Mouse (Mus musculus): Measurements from ENCODE around the gene Cpa4. TPM values are rescaled to one million over a fixed set of nuclear protein-coding genes. Genes with fewer than 3 reads are reported as not detected.

Gene Cpa4
- 0.02 and 0.05 TPM in 2 replicates for polyA plus RNA-seq (2012; rRNA removed)

DNA sequence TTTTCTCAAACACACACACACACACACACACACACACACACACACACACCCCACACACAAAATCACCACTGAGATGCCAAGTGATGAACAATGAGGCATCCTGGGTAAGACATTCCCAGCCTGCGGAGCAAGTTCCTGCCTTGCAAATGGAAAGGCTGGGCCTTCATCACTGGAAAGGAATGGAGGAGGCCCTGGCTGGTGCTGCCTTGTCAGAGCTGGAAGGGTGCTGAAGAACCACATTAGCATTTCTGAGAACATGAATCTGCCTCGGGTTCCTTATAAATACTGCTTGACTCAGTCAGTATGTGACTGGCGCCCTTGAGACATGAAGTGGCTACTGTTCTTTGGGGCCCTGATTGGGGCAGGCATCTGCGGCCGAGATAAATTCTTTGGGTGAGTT lies at the start of gene Cpa4:
Gene Cpa4 (plus strand): TSS at position 301 of the 400 bp plus-strand sequence.

DNA sequence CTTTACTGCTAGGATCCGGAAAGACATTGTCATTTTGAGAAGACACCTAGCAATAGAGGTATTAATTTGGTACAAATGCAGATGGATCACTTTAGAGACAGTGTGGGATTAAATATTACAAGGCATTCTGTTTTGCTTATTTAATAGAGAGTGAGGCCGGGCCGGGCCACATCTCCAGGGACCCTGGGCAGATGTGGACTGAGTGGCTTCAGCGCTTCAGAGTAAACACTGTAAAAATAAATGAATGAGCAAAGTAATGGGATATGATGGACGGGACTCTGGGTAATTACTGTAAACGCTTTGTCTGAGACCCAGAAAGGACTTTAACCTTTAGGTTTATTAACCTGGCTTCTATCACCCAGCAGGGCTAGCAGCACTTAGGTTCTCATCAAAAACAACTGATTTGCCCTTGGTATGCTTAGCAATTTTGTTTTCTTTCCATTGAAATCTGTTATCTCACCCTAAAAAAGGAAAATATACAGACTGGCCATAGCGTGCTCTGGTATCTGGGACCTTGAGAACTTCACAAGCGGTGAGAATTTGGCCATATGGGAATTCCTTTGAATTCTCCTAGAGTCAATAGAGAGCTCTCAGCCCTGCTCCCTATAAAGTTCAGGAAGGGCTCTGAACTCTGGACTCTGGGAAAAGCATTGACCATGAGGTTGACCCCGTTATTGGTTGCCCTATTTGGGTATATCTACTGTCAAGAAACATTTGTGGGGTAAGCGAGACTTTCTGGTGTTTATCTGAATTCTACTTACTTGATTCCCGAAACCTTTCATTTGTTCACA lies 27.0 kb upstream of the Cpa4 start, which contains the start of gene Cpa2:
Gene Cpa2 (plus strand): TSS at position 574 of the 791 bp plus-strand sequence.

DNA sequence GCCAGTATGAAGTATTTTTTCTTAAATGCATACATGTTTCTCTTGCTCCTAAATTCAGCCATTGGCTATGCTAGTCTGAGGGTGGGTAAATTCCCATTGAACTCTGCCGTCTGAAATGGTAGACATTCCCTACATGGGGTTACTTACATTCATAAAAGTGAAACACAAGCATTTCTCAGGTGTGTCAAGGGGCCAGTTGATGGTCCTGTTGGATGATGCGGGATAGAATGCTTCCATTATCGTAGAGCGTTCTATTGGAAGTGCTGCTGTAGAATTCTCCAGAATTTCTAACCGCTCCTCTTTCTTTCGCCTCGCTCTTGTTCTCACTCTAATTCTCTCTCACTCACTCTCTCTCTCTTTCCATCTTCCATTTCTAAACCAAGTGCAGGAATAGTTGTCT lies 42.5 kb downstream of the Cpa4 start, which contains the start of gene Cpa5:
Gene Cpa5 (plus strand): TSS at position 301 of the 400 bp plus-strand sequence.

DNA sequence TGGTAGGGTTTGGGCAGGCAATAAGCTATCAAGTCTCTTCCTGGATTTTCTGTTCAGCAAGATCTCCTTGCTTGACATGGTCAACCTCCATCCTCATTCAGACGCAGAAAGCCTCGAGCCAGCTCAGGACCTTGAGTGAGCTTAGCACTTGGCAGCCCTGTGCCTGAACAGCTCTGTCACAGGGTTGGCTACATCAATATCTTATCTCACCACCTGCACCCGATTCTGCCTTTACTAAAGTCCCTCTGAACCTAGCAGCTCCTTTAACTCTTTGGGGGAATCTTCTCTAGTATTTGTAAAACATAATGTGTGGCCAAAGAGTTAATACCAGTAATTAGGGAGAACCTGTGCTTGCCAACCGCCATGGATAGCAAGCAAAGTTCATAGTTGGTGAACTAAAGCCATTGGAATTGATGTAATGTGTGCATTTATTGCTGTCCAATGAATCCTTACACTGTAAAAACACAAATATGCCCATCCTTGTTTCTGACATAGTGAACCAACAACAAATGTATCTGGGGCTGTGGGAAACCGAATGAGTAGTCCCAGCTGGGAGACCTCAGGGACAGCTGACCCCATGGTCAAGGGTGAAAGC lies 70.6 kb downstream of the Cpa4 start, which contains the start of gene Cpa1:
Gene Cpa1 (plus strand): TSS at position 545 of the 595 bp plus-strand sequence.

Other genes starting within 250 kb of the Cpa4 start
- 9.0 and 9.6 TPM in 2 replicates for gene Zc3hc1, start 177.3 kb upstream of the Cpa4 start, polyA plus RNA-seq (2012; rRNA removed)
- gene Klhdc10, start 166.5 kb upstream of the Cpa4 start, polyA plus RNA-seq (2012; rRNA removed), result 13.7 and 15.4 TPM in 2 replicates
- gene Tmem209, start 58.6 kb upstream of the Cpa4 start, polyA plus RNA-seq (2012; rRNA removed), result 12.7 and 14.7 TPM in 2 replicates
- 0.02 and 0.04 TPM in 2 replicates for gene Ssmem1, start 58.5 kb upstream of the Cpa4 start, polyA plus RNA-seq (2012; rRNA removed)
- 0.21 and 0.60 TPM in 2 replicates for gene Cpa2, start 26.8 kb upstream of the Cpa4 start, polyA plus RNA-seq (2012; rRNA removed)
- 0.01 and 0.02 TPM in 2 replicates for gene Cpa5, start 42.6 kb downstream of the Cpa4 start, polyA plus RNA-seq (2012; rRNA removed)
- gene Cpa1, start 70.8 kb downstream of the Cpa4 start, polyA plus RNA-seq (2012; rRNA removed), result 0.50 and 2.3 TPM in 2 replicates
- 2.9 and 3.2 TPM in 2 replicates for gene Cep41, start 125.4 kb downstream of the Cpa4 start, polyA plus RNA-seq (2012; rRNA removed)
- 109 and 241 TPM in 2 replicates for gene Mest, start 155.2 kb downstream of the Cpa4 start, polyA plus RNA-seq (2012; rRNA removed)